Mouse (Mus musculus): ENCODE data around the gene Uvrag. TPM values are rescaled to one million over a fixed set of nuclear protein-coding genes. Genes with fewer than 3 reads are reported as not detected.

The Uvrag gene
- polyA plus RNA-seq, 1 experiment from 2014 or later, result 18.7 TPM

DNA sequence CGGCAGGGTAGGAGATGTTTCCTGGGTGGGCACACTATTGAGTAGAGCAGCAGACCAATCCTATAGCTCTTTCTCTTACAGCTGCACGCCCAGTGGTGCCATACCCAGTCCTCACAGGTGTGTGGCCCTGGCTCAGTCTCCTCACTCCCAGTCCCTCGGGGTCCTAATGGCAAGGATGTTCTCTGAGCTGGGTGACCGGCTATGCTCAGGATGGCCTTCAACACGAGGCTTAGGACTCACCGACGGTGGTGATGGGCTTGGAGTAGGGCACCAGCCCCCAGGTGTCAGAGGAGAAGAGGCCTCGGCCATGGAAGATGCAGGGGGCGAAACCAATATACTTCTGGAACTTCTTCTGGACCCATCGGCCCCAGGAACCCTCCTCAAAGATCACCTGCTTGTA is 15.8 kb upstream of the Uvrag start:
- peaks cover 23% of the 10 kb centered on the region for H3K4me1 ChIP-seq (ENCODE audit: insufficient read depth, low read length)
- H3K27ac ChIP-seq (ENCODE audit: low read length), result no peak overlapping the region
- no peaks in the 10 kb centered on the region for H3K9me3 ChIP-seq (ENCODE audit: low read length)
- 82% methylated on average over 10 of the region's 10 CpGs for WGBS
- H3K4me2 ChIP-seq (replicated peaks; ENCODE audit: low read depth, low read length), result no peak overlapping the region
- no peak for ATAC-seq (ENCODE audit: low FRiP score, low TSS enrichment)
- H3K9ac ChIP-seq (replicated peaks; ENCODE audit: low read length), result no peak overlapping the region
- no peak overlapping the region for H3K4me3 ChIP-seq (ENCODE audit: low read length)
- no peaks in the 10 kb centered on the region for H3K36me3 ChIP-seq (ENCODE audit: insufficient read depth, low read length)
- no peaks in the 10 kb centered on the region for H3K27me3 ChIP-seq (ENCODE audit: insufficient read depth, low read length)

DNA sequence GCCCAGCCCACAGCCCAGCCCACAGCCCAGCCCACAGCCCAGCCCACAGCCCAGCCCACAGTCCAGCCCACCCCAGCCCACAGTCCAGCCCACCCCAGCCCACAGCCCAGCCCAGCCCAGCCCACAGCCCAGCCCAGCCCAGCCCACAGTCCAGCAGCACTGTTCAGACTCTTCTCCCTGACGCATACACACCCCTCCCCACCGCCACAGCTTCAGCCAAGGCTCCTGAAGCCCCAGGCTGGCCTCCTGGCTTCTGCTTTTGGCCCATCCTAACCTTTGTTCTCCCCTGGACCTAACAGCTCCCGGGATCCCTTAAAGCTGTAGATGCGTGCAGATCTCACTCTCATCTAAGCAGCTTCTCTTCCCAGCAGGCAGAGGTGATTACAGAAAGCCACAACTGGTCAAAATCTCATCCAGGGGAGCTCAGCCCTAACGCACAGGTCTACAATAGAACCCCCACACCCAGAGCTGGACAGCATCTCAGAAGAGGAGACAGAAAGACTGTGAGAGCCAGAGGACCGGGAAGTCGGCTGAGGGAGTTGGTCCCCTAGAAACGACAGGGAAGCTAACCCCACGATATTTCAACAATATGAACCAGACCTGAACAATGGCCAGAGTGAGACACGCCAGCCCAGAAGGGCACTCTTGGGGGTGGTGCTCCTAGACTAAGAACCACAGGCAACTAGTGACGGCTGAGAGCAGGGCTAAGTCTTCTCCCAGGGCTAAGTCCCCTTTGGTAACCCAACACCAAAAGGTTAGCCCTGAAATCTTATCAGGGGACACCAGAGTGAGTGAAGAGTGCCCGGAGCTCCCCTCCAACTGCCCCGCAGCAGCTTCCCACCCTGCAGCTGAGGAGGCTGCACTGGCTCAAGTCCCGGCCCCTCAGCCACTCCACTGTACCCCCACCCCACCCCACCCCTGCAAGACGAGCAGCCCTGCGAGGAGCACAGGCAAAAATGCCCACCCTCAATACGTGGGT is 14.7 kb upstream of the Uvrag start:
- Histone ChIP-seq H3K36me3 (ENCODE audit: insufficient read depth, low read length) (no peaks in the 10 kb centered on the region), H3K4me2 (replicated peaks; ENCODE audit: low read depth, low read length) (peak overlapping the region; percentile 48), H3K9ac (replicated peaks; ENCODE audit: low read length) (peak overlapping the region; percentile 23; the same call in 1 of the 2 replicates), H3K4me3 (ENCODE audit: low read length) (peak overlapping the region; percentile 20), H3K9me3 (ENCODE audit: low read length) (no peaks in the 10 kb centered on the region), H3K4me1 (ENCODE audit: insufficient read depth, low read length) (peaks cover 16% of the 10 kb centered on the region), H3K27ac (ENCODE audit: low read length) (peak overlapping the region; percentile 19; the same call in 1 of the 2 replicates), H3K27me3 (ENCODE audit: insufficient read depth, low read length) (no peaks in the 10 kb centered on the region)
- WGBS, result 11% methylated on average over 17 of the region's 17 CpGs
- peak; percentile 87 for ATAC-seq (ENCODE audit: low FRiP score, low TSS enrichment)

DNA sequence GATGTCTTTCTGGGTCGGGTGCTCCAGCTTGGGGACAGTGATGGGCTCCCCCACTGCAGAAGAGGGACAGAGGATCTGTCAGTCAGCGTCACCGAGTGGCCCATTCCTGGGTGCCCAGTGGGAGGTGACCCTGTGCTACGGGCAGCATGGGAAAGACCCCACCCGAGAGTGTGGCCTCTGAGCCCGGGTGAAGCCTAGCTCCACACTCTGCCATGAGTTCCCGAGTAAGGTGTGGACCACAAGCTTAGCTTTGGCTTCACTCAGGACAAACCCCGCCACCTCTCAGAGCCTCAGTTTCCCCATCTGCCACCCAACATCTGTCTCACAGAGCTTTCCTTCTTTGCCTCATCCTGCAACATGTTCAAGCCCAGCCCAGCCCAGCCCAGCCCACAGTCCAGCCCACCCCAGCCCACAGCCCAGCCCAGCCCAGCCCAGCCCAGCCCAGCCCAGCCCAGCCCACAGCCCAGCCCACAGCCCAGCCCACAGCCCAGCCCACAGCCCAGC is 13.8 kb upstream of the Uvrag start:
- 59% methylated on average over 8 of the region's 8 CpGs for WGBS
- H3K36me3 ChIP-seq (ENCODE audit: insufficient read depth, low read length), result no peaks in the 10 kb centered on the region
- peak; percentile 64 for ATAC-seq (ENCODE audit: low FRiP score, low TSS enrichment)
- no peak overlapping the region for H3K4me3 ChIP-seq (ENCODE audit: low read length)
- peaks cover 16% of the 10 kb centered on the region for H3K4me1 ChIP-seq (ENCODE audit: insufficient read depth, low read length)
- H3K9ac ChIP-seq (replicated peaks; ENCODE audit: low read length), result no peak overlapping the region
- no peak overlapping the region for H3K27ac ChIP-seq (ENCODE audit: low read length)
- no peaks in the 10 kb centered on the region for H3K27me3 ChIP-seq (ENCODE audit: insufficient read depth, low read length)
- 0 out of 2 replicates have a peak overlapping the region, but pooled peaks have one; percentile 10 for H3K4me2 ChIP-seq (replicated peaks; ENCODE audit: low read depth, low read length)
- H3K9me3 ChIP-seq (ENCODE audit: low read length), result no peaks in the 10 kb centered on the region

DNA sequence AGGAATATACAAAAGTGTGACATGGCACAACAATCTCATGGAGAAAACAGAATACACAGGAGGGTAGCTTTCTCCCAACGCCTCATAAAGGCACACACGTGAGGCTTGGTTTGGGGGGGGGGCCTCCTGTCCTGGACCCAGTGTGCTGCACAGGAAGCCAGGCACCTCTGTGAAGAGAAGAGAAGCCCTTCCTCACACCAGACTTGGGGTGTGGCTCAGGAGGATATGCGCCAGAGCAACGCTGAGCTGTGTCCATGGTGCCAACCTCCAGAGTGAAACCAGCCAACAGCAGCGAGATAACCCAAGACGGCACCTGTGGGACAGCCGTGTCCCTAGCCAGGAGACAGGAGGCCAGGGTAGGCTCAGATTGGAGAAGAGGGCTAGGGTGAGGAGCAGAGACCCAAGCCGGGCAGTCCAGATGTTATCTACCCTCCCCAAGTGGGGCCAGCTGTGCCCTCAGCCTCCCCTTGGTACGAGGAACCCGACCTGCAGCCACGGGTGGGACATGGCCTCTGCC is 12.8 kb upstream of the Uvrag start:
- no peak overlapping the region for H3K4me3 ChIP-seq (ENCODE audit: low read length)
- H3K36me3 ChIP-seq (ENCODE audit: insufficient read depth, low read length), result no peaks in the 10 kb centered on the region
- no peak overlapping the region for H3K4me2 ChIP-seq (replicated peaks; ENCODE audit: low read depth, low read length)
- ATAC-seq (ENCODE audit: low FRiP score, low TSS enrichment), result no peak; the same call in 1 of the 2 replicates
- H3K27ac ChIP-seq (ENCODE audit: low read length), result no peak overlapping the region
- no peaks in the 10 kb centered on the region for H3K9me3 ChIP-seq (ENCODE audit: low read length)
- H3K4me1 ChIP-seq (ENCODE audit: insufficient read depth, low read length), result peaks cover 16% of the 10 kb centered on the region
- H3K9ac ChIP-seq (replicated peaks; ENCODE audit: low read length), result no peak overlapping the region
- WGBS, result 83% methylated on average over 11 of the region's 11 CpGs
- no peaks in the 10 kb centered on the region for H3K27me3 ChIP-seq (ENCODE audit: insufficient read depth, low read length)

DNA sequence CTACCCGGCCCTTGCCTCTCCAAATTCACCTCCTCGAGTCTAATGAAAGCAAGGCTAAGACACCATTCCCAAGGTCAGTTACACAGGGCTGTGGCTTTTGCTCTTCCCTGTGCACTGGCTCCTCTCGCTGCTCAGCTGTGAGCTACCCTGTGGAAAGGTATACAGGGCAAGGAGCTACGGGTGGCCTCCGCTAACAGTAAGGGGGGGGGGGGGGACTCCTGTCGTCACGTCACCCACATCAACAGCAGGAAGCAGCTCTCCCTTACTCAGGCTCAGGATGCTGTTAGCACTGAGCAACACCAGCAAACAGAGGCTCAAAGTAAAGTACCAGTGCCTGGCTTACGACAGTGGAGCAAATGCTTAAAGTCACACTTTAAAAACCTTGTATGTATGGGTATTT is 11.8 kb upstream of the Uvrag start:
- Histone ChIP-seq H3K4me2 (replicated peaks; ENCODE audit: low read depth, low read length) (no peak overlapping the region), H3K4me1 (ENCODE audit: insufficient read depth, low read length) (peaks cover 16% of the 10 kb centered on the region), H3K4me3 (ENCODE audit: low read length) (no peak overlapping the region), H3K9ac (replicated peaks; ENCODE audit: low read length) (no peak overlapping the region), H3K27me3 (ENCODE audit: insufficient read depth, low read length) (no peaks in the 10 kb centered on the region), H3K36me3 (ENCODE audit: insufficient read depth, low read length) (no peaks in the 10 kb centered on the region), H3K9me3 (ENCODE audit: low read length) (no peaks in the 10 kb centered on the region), H3K27ac (ENCODE audit: low read length) (no peak overlapping the region)
- no peak for ATAC-seq (ENCODE audit: low FRiP score, low TSS enrichment)
- WGBS, result 82% methylated on average over 8 of the region's 8 CpGs

DNA sequence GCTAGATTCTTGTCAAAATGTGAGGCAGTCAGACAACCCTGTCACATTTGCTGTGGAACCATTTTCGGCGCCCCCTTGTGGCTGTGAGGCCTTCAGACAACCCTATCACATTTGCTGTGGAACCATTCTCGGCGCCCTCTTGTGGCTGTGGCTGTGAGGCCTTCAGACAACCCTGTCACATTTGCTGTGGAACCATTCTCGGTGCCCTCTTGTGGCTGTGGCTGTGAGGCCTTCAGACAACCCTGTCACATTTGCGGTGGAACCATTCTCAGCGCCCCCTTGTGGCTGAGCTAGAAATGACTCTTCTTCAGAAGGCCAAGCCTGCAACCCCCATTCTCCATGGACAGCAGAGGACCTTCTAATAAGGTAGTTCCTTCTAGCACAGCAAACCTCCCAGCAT is 10.4 kb upstream of the Uvrag start:
- Histone ChIP-seq H3K27me3 (ENCODE audit: insufficient read depth, low read length) (no peaks in the 10 kb centered on the region), H3K4me1 (ENCODE audit: insufficient read depth, low read length) (peaks cover 18% of the 10 kb centered on the region), H3K4me2 (replicated peaks; ENCODE audit: low read depth, low read length) (no peak overlapping the region), H3K27ac (ENCODE audit: low read length) (no peak overlapping the region), H3K9ac (replicated peaks; ENCODE audit: low read length) (no peak overlapping the region), H3K36me3 (ENCODE audit: insufficient read depth, low read length) (no peaks in the 10 kb centered on the region), H3K4me3 (ENCODE audit: low read length) (no peak overlapping the region), H3K9me3 (ENCODE audit: low read length) (no peaks in the 10 kb centered on the region)
- 7% methylated on average over 7 of the region's 7 CpGs for WGBS
- ATAC-seq (ENCODE audit: low FRiP score, low TSS enrichment), result peak; percentile 21; the same call in 1 of the 2 replicates

DNA sequence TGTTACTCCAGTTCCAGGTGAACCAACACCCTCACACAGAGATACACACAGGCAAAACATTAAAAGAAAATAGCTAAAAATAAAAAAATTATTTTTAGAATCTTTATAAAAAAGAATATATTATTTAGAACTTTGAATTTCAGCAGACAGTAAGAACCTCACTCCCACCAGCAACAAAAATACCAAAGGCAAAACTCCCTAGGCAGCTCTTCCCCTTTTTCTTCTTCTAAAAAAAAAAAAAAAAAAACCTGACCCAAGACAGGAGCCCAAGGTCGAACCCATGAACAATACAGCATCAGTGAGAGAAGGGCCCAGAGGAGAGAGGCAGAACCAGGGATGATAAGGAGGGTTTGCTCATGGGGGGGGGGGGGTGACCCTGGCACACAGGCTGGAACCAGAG is 8.1 kb upstream of the Uvrag start:
- Histone ChIP-seq H3K27ac (ENCODE audit: low read length) (no peak overlapping the region), H3K36me3 (ENCODE audit: insufficient read depth, low read length) (no peaks in the 10 kb centered on the region), H3K27me3 (ENCODE audit: insufficient read depth, low read length) (no peaks in the 10 kb centered on the region), H3K4me1 (ENCODE audit: insufficient read depth, low read length) (0 out of 2 replicates have a peak, but pooled peaks cover 5% of the 10 kb centered on the region), H3K4me2 (replicated peaks; ENCODE audit: low read depth, low read length) (no peak overlapping the region), H3K9me3 (ENCODE audit: low read length) (no peaks in the 10 kb centered on the region), H3K9ac (replicated peaks; ENCODE audit: low read length) (no peak overlapping the region), H3K4me3 (ENCODE audit: low read length) (no peak overlapping the region)
- WGBS, result 71% methylated on average over 1 of the region's 1 CpGs
- no peak for ATAC-seq (ENCODE audit: low FRiP score, low TSS enrichment)

DNA sequence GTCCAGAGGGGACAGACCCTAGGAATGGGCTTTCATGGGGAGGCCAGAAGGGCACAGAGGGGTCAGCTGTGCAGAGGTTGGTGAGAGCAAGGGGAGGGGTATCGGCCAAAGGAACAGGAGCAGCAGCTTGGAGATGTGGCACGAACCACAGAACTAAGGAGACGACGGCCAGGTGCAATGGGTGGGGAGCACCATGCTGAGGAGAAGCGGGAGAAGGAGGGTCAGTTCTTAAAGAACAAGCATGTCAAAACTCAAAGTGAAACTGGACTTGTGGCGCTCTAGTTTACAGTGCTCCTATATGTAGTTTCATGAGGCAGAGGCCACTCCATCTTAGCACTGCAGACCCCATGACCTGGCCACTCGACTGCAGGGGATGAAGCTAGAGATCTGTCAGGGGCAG is 6.6 kb upstream of the Uvrag start:
- Histone ChIP-seq H3K9ac (replicated peaks; ENCODE audit: low read length) (no peak overlapping the region), H3K27ac (ENCODE audit: low read length) (no peak overlapping the region), H3K4me3 (ENCODE audit: low read length) (no peak overlapping the region), H3K27me3 (ENCODE audit: insufficient read depth, low read length) (no peaks in the 10 kb centered on the region), H3K4me1 (ENCODE audit: insufficient read depth, low read length) (0 out of 2 replicates have a peak, but pooled peaks cover 5% of the 10 kb centered on the region), H3K36me3 (ENCODE audit: insufficient read depth, low read length) (no peaks in the 10 kb centered on the region), H3K4me2 (replicated peaks; ENCODE audit: low read depth, low read length) (no peak overlapping the region), H3K9me3 (ENCODE audit: low read length) (no peaks in the 10 kb centered on the region)
- 84% methylated on average over 7 of the region's 7 CpGs for WGBS
- ATAC-seq (ENCODE audit: low FRiP score, low TSS enrichment), result no peak

DNA sequence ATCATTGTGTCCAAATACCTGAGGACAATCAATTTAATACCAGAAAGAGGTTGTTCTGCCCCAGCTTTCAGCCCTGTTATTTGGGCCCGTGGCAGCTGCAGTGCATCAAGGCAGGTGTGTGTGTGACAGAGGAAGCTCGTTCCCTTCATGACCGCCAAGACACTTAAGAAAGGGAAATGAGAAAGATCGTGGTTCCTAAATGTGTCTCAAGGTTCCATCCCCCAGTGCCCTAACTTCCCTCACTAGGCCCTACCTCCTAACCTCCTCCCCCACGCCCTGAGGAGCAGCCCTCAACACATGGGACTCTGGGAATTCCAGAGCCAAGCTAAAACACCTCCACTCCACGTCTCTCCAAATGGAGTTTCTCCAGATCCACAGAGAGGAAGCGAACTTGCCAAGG is 6.0 kb upstream of the Uvrag start:
- Histone ChIP-seq H3K36me3 (ENCODE audit: insufficient read depth, low read length) (no peaks in the 10 kb centered on the region), H3K9ac (replicated peaks; ENCODE audit: low read length) (no peak overlapping the region), H3K9me3 (ENCODE audit: low read length) (no peaks in the 10 kb centered on the region), H3K27me3 (ENCODE audit: insufficient read depth, low read length) (no peaks in the 10 kb centered on the region), H3K4me3 (ENCODE audit: low read length) (no peak overlapping the region), H3K4me1 (ENCODE audit: insufficient read depth, low read length) (peaks cover 6% of the 10 kb centered on the region), H3K27ac (ENCODE audit: low read length) (no peak overlapping the region), H3K4me2 (replicated peaks; ENCODE audit: low read depth, low read length) (no peak overlapping the region)
- no peak for ATAC-seq (ENCODE audit: low FRiP score, low TSS enrichment)
- WGBS, result 44% methylated on average over 7 of the region's 7 CpGs

DNA sequence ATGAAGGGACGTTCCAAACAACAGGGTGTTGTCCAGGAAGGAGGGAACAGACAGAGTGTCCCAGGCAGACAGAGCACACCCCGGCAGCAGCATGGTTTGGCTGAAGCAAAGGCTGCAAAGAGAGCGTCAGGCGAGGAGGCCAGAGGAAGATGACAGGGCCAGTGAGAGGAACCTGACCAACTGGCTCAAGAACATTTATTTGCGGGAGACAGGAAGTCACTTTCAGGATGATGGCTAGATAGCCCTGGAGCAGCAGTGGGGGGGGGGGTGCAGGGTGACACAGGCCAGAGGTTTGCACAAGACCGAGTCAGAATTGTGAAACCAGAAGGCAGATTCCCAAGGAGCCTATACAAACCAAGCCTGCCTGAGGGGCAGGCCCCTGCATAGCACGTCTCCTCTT is 5.1 kb upstream of the Uvrag start:
- H3K36me3 ChIP-seq (ENCODE audit: insufficient read depth, low read length), result no peaks in the 10 kb centered on the region
- H3K4me1 ChIP-seq (ENCODE audit: insufficient read depth, low read length), result peaks cover 10% of the 10 kb centered on the region
- H3K4me3 ChIP-seq (ENCODE audit: low read length), result no peak overlapping the region
- H3K9ac ChIP-seq (replicated peaks; ENCODE audit: low read length), result no peak overlapping the region
- no peak for ATAC-seq (ENCODE audit: low FRiP score, low TSS enrichment)
- H3K4me2 ChIP-seq (replicated peaks; ENCODE audit: low read depth, low read length), result no peak overlapping the region
- H3K27me3 ChIP-seq (ENCODE audit: insufficient read depth, low read length), result no peaks in the 10 kb centered on the region
- H3K9me3 ChIP-seq (ENCODE audit: low read length), result no peaks in the 10 kb centered on the region
- 42% methylated on average over 7 of the region's 7 CpGs for WGBS
- H3K27ac ChIP-seq (ENCODE audit: low read length), result no peak overlapping the region

Data from kidney, embryonic 16.5 days (tissue).